Mouse (Mus musculus) ovary, adult 18-20 months (tissue): ENCODE data around the gene Gm9844.
"Not testable (repeated sequence)": the region's sequence is repeated elsewhere in the genome, so short reads cannot be mapped to it uniquely, and the experiment has no call there.

Experiments used
- DNase-seq: peaks from one replicate; pipeline ENCODE4 v3.0.0; 2022; ENCODE audit warnings: low spot score, mixed read lengths

Gm9844 gene

DNA sequence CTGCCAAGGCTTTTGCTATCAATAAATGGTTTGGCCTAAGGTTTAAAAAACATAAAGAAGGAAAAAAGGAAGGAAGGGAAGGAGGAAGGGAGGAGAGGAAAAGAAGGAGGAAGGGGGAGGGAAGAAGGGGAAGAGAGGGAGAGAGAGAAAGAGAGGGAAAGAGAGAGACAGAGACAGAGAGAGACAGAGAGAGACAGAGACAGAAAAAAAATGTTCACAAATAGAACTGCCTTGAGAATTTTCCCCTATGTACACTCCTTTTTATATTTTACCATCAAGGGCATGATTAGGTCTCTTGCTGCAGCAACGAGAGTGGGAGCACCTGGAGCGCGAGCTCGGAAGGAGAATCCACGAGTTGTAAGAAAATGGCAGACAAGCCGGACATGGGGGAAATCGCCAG is at the start of gene Gm9844:
Gm9844 (plus strand) TSS at position 301 of the 400 bp plus-strand sequence.
- DNase-seq, result no peak

DNA sequence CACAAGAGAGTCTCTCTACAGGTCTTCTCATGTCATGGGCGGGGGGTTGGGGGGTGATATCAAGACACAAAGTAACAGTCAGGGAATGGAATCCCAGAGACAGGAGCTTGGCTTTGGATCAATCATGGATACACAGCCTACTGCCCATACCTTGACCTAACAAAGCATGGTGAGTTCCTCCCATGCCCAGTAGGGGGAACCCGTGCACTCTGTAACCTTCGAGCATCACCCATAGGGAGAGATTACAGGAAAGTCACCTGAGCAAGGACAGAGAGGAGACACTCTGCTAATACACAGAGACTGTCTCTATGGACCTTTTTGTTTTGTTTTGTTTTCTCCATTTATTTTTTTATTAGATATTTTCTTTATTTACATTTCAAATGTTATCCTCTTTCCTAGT is 44.5 kb upstream of the Gm9844 start:
- DNase-seq, result peak; percentile 20

DNA sequence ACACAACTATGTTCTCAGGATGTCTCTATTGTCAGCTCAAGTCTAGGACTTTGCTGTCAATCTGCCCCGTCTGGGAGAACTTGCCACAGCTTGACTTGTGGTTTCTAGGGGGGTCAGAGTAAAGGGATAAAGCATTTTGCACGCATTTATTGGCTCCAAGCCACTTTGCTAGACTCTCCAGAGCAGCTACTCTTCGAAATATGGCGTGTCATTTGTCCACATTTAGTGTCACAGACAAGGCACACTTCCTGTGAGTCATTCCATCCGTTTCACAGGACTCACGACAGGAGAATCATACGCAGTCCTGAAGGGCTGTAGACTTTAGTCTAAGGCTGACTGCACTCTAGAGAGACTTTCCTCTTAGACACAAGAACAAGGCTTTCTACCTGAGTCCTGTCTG is 37.6 kb upstream of the Gm9844 start:
- DNase-seq, result no peak

DNA sequence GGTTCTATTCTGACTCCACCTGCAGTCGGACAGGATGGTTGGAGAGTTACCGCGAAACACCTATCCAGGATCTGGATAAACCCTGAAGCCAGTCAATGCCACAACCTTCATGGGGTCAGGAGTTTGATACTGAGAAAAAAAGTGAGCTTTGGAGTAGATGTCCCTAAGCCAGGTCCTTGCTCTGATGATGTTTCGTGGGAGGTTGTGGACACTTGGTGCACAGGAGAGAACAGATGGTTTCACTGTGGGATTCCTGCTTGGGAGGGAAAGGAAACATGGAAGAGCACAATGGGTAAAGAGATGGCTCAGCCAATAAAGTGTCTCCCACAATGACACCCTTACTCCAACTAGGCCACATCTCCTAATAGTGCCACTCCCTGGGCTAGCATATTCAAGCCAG is 34.8 kb upstream of the Gm9844 start:
- DNase-seq, result no peak

DNA sequence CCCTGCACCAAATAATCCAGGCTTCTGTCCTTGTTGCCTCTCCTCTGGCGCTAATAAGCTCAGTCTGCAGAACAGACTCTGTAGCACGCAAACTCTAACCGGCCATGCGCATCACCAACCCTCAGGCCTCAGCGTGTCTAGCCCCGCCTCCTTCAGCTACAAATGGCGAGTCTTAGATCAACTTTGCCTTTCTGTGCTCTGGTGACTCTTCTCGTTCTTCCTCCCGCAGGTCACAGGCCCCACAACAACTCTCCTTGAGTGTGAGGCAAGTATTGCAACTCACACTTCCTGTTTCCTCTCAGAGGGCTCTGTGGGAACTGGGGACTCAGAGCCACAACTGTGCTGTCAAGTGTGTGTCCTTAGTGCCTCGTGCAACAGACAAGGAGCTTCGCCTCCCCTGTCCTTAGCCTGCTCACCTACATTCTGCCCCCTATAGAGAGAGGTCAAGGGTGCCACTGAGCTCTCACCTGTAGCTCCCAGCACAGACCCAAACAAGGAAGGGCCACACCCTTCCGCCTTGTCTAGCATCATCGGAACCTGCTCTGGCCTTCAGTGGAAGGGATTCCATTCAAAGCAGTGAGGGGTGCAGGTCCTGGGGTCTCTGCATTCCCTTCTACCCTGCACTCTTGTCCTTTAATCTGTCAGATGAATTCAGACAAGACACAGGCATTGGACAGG is 23.1 kb upstream of the Gm9844 start:
- DNase-seq, result not testable (repeated sequence)

DNA sequence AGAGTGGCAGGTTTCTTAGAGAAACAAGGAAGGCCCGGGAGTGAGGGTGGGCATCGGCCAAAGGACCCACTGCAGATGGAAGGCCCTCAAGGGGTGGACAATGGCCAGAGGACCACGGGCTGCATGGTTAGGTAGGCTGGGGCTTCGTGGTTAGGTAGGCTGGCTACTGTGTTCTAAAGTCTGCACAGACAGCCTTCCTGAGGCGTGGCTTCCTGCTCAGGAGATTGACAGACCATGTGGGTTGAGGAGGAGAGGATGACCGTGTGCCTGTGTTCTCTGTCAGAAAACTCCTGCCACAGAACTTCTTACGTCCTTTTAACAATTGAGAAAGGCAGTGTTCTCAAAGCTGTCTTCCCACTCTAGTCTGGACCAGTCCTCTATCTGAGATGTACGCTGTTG is 22.6 kb upstream of the Gm9844 start:
- no peak for DNase-seq

DNA sequence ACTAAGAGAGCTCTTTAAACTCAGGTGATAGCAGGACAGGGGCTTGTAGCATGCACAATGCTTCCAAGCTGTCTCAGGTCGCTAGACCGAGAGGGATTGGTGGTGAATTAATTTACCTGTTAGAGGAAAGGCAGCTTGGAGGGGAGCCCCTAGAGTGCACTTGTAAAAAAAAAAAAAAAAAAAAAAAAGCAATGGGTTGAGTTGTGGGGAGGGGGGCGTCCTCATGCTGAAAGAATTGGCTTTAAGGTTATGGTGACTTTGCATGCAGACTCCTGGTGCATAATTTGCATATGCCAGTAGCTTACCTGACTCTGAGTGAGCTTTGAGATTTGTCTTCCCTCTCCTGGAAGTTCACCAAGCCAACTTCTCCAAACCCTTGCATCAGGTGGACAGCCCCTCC is 21.7 kb upstream of the Gm9844 start:
- no peak for DNase-seq

DNA sequence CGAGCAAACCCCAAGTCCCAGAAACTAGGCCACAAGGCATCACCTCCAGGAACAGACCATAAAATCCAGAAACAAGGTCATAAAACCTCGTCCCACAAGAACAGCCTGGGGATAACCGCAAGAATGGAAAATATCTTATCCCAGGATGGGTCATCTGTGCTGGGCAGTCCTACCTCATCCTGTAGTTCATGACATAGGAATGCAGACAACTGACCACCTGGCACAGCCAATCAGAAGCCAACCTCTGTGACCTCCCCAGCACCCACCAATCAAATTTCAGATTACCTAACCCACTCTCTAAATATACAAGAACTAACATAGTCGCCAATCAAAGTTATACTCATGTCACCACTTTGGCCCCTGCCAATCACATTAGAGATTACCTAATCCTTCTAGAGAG is 21.0 kb upstream of the Gm9844 start:
- no peak for DNase-seq

DNA sequence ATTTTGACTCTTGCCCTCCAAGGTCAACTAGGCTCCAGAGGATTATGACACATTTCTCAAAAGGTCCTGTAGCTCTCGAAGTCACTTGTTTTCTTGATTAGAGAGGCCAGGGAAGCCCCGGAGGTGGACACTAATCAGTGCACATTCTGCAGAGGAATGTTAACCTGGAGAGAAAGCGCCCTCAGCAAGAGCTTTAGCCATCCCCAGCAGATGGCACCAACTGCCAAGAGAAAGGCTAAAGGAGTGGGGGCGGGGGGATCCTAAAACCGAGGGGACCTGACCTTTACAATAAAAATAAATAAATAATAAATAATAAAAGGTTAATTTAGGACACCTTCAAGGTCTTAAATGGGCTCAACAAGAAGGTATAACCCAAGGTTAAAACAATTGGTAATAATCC is 17.9 kb upstream of the Gm9844 start:
- DNase-seq, result no peak

DNA sequence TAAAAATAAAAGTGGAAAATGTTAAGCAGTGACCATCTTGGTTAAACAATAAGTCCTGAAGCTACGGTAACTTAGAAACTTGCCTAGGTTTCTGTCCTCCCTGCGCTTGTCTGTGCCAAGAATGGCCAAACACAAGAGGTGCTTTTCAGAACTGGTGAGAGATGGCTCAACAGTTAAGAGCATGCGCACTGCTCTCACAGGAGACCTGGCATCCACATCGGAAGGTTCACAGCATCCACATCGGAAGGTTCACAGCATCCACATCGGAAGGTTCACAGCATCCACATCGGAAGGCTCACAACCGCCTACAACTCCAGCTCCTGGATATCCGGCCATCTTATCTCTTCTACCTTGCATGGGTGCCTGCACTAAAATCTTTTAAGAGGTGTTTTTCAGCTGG is 16.8 kb upstream of the Gm9844 start:
- no peak for DNase-seq

DNA sequence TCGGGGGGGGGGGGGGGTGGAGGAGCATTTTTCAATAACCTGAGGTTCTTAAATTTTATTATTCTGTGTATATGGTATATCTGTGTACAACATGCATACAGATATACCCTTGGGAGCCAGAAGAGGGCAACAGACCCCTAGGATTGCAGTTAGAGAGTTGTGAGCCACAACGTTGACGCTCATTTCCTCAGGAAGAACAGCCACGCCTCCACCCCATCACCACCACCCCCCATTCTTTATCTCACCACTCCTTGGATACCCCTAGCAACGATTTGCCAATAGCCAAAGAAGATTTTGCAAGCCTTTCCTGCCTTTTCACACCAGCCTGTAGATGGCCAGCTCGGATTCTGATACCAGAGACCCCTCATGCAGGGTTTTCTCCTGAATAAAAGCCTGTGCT is 16.3 kb upstream of the Gm9844 start:
- DNase-seq, result no peak

DNA sequence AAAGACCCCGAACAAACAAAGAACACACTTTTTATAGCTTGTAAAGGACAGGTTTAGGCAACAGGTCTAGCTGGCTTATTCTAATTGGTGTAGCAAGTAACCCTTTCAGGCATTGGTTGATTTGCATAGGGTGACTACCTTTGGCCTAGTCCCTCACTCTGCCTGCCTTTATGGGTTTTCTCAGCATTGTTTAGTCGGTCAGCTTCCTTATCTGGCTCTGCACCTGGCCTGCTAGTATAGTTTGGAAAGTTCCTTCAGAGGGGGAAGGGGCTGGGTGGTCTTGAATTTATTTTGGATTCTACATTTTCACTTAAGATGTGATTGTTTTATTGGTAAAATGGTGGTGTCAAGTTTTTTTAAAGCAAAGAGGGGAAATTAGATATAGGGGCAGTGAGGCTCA is 15.4 kb upstream of the Gm9844 start:
- DNase-seq, result not testable (repeated sequence)

DNA sequence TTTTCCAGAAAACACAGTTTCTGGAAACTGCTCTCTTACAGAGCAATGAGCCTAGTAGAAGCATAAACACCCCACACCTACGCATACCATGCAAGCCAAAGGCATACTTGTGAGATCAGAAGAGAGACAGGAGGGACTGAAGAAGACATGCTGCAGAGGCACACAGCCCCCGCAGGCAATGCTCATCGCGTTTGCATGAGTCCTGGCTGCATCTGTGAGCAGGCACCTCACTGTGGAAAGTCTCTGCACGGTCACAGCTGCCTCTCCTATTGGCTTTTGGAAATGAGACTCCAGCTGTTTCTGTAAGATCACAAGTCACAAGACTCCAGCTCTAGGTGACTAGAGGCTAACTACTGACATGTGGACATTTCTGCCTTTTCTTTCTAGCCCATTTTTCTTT is 11.9 kb upstream of the Gm9844 start:
- no peak for DNase-seq

DNA sequence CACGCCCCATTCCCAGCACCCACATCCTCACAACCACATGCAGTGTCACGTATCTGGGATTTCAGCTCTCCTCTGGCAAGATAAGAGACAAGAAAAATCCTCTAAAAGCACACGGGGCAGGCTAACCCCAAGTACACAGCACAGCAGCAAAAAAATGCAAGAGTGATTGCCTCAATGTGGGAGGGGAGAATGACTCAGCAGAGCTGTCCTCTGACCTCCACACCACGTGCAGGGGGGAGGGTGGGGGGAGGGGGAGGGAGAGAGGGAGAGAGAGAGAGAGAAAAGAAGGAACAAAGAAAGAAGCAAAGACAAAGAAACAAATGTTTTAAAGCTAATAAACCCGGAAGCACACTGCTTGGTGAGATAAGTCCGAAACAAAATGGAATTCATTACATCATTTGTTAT is 11.1 kb upstream of the Gm9844 start:
- peak; percentile 54 for DNase-seq

DNA sequence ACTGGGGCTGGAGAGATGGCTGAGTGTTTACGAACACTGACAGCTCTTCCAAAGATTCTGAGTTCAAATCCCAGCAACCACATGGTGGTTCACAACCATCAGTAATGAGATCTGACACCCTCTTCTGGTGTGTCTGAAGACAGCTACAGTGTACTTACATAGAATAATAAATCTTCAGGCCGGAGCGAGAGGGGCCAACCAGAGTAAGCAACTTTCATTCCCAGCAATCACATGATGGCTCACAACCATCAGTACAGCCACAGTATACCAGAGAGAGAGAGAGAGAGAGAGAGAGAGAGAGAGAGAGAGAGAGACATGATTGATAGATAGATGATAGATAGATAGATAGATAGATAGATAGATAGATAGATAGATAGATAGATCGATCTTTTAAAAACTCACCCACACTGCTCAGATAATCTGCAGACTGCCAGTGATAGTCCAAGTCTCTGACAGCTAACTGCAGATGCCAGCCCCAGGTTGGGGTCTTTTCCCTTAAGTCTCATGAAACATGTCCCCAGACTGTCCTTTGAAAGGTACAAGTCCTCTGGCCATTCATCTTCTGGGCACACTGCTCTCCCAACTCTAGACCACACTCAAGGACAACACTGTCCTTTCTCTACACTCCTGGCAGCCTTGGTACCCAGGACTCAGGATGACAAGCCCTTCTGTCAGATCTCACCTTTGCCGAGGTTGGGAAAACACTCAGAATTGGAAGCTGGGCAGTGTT is 10.3 kb upstream of the Gm9844 start:
- no peak for DNase-seq

DNA sequence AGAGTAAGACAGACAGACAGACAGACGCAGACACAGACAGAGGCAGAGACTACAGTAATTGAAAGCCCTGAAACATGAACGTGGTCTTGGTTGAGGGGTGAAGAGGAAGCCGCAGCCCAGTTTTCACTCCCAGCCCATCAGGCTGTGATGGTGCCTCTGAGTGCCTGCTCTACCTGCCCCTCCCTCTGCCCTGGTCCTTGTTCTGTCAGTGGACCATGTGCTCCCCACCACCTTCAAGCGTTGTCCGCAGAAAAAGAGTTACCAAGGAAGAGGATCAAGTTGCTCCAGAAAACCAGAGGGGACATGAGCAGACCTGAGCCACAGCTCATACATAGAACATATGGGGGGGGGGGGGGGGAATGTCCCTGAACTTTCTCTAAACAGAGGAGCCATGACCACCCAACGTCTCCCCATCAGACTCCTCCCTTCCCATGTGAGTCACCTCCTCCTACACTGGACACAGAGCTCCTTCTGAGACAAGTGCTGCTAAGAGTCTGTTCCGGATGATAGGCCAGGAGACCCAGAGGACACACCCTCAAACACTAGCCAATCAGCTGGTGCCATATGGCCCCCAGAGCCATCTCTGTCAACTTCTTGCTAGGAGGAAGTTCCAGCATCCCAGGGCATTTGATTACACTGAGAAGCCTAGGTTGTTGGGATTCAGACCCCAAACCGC is 9.3 kb upstream of the Gm9844 start:
- no peak for DNase-seq

DNA sequence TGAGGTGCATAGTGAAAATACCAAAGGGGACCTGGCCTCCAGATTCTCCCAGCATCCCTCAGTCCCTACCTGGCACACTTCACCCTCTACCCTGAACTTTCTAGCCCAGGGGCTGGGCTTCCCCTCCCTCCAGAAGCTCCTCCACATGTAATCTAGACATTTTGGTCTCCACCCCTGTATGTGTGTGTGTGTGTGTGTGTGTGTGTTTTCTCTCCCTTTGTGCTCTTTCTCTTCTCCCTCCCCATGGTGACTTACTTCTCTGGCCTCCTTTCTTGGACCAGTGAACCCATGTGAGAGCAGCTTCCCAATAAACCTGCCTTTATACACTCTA is 8.8 kb upstream of the Gm9844 start:
- DNase-seq, result no peak

DNA sequence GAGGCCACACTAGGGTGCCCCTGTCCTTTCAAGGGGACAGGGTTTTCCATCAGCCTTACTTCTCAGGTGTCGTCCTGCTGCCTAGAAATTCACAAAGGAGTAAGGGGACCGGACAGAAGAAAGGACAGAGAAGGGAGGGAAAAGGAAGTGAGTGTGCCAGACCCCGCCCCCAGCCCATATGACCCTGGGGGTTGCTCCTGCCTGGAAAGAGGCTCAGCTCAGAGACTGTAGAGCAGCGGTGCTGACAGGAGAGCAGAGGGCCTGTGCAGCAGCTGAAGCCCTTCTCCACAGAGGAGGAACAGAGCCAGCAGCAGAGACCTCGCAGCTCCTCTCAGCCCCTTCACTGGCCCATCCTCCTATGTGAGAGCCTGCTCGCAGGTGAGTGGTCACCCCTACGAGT is 8.3 kb upstream of the Gm9844 start:
- DNase-seq, result no peak

DNA sequence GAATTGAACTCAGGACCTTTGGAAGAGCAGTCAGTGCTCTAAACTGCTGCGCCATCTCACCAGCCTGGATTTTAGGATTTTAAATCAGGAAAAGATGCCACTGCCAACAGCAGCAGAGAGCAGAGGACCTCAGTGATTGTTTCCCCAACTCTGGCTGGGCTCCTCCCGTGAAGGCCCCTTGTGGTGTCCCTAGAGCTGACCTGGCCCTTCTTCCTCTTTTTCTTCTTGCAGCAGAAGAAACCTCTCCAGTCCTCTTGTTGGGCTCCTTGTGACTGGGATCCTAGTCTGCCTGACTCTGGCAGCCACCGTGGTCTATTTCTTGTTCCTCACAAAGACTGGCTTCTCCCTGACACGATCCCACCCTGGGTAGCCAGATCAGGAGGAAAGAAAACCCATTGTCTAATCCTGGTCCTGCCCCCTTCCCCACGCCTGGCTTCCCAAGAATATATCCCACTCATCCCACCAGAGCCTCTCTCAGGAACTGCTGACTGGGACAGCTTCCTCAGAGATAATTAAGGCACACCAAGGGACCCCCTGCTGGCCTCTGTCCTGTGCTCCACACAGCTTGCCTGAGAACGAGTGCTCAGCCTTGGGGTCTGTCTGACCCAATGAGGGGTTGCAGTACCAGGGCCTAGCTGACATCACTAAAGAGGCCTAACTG is 5.4 kb upstream of the Gm9844 start:
- DNase-seq, result no peak

DNA sequence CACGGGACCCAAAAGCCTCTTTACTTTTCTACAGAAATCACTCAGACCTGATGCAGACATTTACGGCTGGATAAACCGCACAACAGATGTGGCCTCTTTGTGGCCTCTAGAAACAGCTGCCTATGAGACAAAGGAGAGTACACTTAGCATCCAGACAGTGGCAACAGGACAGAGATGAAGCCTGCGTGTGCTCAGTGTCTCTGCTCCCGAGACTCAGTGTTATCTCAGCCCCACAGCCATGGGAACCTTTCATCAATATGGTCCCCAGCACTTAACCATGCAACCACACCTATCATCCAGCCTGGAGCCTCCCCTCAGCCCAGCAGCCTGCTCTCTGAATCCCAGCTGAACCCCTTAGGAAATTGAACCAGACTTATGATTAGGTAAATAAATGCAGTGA is 2.8 kb upstream of the Gm9844 start:
- DNase-seq, result no peak

DNA sequence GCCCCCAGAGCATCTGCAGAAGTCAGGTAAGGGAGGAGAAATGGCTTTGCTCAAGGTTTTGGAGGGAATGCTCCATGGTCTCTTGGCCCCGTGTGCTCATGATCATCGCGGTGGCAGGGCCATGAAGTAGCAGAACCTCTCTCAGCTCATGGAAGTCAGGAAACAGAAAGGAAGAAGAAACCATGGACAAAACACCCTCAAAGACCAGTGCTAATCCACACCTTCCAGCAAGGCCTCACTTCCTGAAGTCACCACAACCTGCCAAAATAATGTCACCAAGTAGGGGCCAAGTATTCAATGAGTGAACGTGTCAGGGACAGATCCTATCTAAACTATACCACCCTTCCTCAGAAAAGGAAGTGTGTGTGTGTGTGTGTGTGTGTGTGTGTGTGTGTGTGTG is 840 bp downstream of the Gm9844 start:
- no peak for DNase-seq

DNA sequence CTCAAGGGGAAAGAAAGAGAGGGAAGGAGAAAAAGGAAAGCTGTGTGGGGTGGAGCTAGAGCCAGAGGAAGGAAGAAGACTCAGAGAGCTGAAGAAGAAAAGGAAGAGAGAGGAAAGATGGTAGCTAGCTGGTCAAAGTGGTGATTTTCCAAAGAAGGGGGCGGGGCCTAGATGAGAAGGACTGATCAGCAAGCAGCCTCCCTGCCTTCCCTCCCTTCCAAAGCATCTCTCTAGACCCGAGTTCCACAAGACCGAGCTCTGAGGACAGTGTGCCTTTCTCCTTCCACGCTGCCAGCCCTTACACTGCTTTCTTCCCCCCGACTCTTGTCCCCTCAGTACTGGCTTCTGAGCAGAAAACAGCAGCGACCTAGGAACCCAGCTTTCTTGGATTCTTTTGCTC is 2.1 kb downstream of the Gm9844 start:
- no peak for DNase-seq

DNA sequence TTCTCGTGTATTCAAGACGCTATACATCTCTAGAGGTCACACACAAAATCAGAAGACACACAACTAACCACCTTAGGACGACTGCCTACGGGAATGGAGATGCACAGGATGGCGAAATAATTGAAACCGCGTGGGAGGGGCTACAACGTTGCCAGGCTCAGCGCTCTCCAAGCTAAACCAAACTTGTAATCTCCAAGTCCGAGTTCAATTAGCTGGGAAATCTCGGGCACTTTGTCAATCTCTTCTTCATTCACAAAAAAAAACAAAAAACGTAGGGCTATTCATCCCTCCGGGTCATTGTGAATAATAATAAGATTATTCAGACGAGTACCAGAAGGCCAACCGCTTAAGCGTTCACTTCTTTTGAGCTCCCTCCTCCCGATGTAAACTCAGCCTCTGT is 7.1 kb downstream of the Gm9844 start:
- no peak for DNase-seq
